Mouse (Mus musculus) thymus, postnatal 4 days (tissue): ENCODE data around the gene Srrm3.

Experiments
- DNase-seq: peaks from one replicate; pipeline ENCODE4 v3.0.0; 2021

Gene Srrm3

DNA sequence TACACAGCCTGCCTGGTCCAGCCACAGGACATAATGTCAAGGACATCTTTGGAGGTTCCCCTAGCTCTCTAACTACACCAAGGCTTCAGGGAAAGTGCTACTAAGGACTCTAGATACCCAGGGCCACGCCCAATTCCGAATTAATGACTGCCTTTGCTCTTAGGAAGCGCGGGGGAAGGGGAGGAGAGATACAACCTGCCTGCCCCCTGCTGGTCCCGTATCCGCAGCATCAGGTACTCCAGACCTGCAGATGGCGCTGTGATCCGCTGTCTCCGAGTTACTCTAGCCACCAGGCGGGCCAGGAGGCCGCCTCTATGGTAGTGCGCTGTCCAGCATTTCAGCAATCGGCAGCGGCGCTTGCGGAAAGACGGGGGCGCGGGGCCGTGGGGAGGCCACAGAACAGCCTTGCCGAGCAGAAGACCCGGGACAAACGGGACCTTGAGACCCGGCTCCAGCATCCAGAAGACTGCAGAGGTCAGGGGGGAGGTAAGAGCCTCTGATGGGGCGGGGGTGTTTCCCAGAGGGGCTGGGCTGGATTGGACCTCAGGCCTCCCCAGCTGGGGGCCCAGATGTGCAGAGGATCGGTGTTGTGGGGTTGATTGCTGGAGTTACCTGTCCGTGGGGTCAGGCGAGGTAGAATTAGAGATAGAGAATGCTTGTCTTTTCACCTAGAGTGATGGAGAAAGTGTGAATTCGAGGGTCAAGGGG is at the start of gene Srrm3:
Gene Srrm3, plus strand, starts transcription at position 336 of the 708 bp plus-strand sequence.
- peak; percentile 97 for DNase-seq

DNA sequence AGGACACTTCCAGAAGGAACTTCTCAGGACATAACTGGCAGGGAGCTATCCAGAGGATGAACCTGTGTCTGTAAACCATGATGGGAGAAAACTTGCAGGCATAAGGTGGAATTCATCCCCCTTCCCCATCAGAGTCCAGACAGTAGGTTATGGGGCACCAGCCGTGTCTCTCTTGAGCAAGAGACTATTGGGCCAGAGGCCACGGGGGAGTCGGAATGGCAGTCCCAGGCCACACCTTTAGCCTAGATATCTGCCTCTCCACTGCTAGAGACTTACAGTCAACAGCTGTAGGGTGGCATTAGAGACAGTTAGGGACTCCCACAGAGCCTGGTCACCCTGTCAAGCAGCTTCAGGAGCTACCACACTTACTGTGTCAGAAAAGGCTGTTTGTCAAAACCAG is 44.8 kb upstream of the Srrm3 start:
- DNase-seq: no peak

DNA sequence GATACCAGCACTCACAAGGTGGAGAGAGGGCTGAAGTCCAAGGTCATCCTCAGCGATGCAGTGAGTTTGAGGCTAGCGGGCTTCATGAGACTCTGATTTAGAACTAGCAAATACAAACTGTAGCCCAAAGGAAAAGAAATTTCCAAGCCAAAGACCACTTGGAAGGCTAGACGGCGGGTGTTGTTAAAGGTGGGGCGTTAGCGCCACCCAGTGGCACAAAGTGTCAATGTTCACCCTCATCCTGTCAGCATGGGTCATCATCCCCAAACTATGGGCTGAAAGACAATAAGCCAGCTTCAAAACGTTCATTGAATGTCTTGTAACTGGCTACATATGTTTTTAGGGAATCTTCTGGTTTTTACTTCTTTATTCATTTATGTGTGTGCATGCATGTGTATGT is 43.2 kb upstream of the Srrm3 start:
- DNase-seq: peak; percentile 83

DNA sequence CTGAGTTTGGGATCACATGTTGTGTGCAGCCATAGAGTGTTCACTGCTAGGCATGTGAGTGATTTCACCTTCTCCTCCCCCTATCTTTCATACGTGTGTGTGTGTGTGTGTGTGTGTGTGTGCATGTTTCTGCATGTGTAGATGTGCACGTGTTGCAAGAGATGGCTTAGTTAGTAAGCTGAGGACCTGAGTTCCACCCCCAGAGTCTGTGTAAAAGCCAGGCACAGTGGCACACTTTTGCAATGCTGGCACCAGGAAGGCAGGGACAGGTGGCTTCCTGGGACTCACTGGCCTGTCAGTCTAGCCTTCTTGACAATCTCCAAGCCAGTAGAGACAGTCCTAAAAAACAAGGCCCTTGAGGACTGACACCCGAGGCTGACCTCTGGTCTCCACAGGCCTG is 41.7 kb upstream of the Srrm3 start:
- DNase-seq: no peak

DNA sequence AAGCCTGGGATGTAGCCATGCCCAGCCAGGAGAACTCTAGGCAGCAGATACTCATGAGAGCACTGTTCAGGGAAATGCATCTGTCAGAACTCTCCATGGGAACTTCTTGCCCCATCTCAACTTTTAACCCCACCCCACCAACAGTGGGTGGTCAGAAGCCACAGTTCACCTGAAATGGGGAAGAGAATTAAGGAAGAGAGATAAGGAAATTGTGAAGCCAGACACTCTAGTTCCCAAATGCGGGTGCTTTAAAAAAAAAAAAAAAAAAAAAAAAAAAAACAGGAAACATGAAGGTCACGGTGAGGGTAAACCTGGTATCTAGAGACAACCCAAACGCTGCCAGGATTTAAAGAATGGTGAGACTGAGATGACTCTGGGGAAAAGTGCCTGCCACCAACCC is 34.2 kb upstream of the Srrm3 start:
- DNase-seq: no peak

DNA sequence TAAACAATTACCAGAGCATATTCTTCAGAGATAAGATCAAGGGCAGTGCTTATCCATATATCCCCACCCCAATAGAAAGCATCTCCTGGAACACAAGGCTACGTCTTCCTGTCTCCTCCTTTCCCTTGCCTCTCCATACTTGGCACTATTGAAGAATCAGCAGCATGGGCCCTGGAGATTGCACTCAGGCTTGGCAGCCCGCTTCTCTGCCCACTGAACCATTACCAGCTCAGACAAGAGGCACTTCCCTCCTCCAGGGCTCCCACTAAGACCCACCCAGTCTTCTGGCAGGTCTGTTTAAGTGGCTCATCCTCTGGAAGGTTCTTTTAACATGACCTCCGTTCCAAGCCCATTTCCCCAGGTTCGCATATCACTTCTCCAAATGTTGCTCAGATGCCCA is 30.1 kb upstream of the Srrm3 start:
- no peak for DNase-seq

DNA sequence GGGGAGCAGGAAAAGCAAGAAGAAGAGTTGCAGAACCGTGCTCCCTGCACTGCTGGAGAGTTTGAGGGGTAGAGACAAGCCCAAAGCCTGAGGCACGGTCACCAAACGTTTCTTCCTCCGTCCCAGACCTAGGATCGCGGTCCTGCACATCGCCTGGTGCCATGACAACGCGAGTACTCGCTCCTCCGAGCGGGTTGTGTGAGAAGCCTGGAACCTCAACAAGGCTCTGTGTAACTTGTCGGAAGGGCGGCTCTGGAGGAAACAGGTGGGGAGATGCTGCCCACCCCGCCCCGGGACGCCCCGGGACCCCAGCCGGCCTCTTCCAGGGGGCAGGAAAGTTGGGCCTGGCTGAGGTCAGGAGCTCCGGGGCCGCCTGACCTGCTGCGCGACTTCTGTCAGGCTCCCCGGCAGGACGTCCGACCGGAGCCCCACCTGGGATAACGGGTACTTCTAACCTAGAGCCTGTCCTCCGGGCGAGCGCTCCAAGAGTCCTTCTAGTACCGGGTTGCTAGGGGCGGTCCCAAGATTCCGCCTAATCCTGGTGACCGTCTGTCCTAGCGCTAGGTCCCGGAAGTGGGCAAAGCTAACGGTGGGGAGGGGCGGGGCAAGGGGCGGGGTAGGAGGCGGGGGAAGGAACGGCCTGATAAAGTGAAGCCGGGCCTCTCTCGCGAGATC is 28.8 kb upstream of the Srrm3 start, which contains the start of gene Styxl1:
Gene Styxl1, minus strand, starts transcription at position 590 of the 675 bp plus-strand sequence.
- no peak for DNase-seq

DNA sequence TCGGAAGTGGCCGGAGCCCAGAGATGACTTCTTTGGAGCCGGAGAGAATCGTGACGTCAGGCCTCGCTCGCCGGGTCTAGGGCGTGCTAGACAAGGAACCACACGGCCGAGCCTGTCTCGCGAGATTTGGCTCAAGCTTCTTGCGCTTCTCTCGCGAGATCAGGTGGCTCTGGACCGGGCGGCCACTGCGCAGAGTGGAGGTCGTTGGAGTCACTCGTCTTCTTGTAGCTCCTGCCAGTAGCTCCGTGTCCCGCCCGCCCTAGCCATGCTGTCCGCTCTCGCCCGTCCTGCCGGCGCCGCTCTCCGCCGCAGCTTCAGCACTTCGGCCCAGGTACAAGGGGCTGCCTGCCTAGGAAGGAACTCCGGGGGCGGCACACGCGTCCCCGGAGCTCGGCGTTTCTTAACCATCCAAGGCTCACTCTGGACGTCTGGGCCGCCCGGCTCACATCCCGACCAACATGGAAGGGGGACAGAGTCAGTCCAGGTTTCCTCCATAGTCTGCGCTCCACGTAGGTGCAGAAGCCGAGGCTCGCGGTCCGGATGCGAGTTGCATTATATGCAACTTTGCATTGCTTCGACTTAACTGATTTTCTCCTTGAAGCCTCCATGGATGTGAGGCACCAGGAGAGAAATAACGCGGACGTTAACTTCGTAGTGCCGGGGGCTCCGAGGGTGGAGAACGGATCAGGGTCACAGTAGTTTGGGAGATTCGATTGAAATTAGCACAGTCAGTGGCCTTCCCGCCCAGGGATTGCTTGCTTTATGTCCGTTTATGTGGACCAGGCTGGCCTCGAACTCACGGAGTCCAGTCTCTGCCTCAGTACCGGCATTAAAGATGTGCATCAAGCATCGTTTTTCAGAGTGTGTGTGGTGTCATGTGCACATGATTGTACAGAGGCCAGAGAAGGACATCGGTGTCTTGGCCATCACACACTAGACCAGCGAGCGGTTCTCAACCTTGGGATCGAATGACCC is 27.9 kb upstream of the Srrm3 start, which contains the start of gene Mdh2:
Gene Mdh2, plus strand, starts transcription at position 10 of the 975 bp plus-strand sequence.
- peak; percentile 99 for DNase-seq

DNA sequence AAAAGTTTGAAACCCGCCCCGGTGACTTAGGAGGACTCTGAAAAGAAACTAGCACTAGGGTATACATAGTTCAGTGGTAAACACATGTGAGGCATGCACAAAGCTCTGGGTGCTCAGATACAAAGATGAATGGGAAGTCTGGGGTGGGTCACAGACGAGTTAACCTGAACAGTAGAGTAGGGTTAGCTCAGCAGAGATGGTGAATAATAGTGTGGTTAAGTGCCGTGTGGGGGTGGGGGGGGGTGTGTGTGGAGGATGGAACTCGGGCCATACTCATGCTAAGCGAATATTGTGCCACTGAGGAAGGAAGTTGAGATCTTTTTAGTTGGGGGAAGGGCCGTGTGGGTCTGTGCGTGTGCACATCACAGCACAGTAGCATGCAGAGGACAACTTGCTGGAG is 26.4 kb upstream of the Srrm3 start:
- no peak for DNase-seq

DNA sequence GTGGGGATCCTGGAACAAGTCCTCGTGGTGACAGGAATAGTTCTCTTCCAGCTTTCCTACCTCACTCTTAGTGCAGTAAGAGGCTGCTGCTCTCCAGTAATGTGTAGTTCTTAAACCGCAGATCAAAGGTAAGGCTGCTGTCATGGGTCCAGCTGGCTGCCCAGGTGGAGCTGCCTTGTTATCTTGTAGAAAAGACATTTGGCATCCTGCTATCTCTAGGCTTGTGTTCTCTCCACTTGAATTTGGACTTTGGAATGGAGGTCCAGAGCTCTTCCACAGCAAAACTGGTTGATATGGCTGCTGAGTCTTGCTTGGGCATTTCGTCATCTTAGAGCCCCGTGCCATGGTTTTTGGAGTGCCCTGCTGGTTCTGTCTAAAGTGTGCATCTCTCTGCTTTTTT is 23.8 kb upstream of the Srrm3 start:
- DNase-seq: no peak

DNA sequence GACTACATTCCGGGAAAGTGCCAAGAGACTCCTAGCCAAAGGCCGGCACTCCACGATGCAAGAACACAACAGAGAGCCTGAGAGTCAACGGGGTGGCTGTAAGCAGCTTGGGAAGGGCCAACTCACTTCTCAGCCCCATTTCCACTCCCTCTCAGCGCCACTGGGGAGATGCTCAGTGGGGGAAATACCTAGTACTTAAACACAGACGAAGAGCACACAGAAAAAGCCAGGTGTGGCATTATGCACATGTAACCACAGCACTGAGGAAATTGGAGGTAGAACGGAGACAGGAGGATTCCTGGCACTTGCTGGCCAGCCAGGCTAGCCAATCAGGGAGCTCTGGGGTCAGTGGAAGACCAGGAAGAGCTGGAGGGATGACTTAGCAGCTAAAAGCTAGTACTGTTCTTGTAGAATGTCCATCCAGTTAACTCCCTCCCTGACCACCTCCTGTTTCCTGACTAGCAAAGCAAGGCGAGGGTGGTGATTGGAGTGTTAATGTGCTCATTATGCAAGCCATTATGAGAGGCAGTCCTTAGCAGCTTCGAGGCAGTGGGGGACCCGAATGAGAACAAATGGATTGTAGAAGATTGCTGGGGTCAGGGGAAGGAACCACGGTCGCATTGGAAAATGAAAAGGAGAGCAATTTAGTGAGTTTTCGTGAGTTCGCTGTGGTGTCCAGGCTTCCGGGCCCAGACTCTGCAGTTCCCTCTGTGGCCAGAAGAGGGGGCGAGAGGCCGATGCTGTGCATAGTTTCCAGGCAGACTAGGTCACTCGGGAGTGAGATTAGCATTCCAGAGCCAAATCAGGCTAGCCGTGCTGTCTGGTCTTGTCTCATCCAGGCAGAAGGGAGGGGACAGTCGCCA is 12.5 kb upstream of the Srrm3 start:
- DNase-seq: peak; percentile 90

DNA sequence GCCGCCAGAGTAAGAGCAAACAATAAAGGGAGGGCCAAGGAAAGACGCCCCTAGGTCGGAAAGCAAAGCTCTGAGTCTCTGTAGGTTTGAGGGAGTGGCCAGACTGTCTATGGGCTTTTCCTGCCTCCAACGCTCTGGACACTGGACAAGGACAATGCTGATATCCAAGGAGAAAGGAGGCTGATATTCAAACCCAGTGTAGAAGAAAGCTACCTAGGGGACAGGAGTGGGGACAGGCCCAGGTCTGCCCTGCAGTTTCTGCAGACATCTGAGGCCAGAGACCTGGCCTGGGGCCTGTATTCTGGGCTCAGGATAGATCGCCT is 11.9 kb upstream of the Srrm3 start:
- no peak for DNase-seq

DNA sequence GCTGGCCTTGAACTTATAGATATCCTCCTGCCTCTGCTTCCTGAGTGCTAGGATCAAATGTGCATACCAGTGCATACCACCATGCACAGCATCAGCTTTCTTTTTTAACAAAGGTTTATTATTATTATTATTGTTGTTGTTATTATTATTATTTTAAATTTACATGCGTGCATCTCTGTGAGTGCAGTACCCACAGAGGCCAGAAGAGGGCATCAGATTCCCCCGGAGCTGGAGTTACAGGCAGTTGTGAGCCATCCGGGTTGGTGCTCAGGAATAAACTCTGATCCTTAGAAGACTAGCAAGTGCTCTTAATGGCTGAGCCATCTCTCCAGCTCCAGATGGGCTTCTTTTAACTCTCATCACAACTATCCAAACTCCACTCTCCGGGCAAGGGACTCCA is 6.9 kb upstream of the Srrm3 start:
- peak; percentile 56 for DNase-seq

DNA sequence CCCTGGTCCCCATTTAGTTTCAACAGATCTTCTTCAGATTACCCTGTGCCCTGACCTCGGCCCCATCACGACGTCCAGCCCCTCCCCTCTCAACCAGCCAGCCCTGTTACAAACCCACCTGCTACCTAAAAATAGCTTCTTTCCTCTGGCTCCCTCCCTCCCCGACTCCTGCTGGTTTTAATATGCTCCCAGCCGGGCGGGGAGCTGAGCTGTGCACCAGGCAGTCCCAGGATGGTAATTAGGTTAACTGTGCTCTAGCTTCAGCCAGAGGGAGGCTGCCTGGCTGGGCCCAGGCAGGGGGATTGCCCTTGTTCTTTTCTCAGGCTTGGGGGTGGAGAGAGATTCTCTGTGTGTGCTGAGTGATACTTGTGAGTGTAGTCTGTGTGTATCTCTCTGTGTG is 5.8 kb upstream of the Srrm3 start:
- no peak for DNase-seq

DNA sequence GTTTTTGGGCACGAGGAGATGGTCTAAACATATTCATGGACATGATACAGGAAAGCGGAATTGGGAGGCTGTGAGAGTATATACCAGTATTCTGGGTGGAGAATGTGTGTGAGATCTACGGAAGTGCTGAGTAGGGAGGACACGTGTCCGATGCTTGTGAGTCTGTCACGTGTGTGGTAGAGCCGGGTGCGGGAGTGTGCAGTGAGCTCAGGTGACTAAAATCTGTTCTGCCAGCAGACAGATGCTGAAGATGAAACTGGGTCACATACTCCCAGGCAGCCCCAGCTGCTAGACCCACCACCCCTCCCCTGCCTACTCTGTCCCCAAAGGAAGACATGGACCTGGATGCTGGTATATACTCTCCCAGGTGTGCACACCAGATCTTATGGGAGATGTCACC is 4.0 kb upstream of the Srrm3 start:
- DNase-seq: no peak

DNA sequence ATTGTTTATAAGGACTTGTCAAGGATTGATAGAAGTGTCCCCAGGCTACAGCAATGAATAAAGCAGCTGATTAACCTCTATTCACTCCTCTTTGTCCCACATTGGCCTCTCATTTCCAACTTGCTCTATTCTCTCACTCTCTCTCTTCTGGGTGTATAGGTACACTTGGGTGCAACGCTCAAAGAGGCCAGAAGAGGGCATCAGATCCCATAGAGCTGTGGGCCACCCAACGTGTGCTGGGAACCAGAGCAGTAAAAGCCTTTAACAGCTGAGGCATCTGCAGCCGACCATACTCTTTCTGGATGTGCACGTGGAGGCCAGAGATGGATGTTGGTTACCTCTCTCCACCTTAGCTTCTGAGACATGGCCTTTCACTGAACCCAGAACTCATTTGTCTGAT is 3.6 kb upstream of the Srrm3 start:
- peak; percentile 35 for DNase-seq

DNA sequence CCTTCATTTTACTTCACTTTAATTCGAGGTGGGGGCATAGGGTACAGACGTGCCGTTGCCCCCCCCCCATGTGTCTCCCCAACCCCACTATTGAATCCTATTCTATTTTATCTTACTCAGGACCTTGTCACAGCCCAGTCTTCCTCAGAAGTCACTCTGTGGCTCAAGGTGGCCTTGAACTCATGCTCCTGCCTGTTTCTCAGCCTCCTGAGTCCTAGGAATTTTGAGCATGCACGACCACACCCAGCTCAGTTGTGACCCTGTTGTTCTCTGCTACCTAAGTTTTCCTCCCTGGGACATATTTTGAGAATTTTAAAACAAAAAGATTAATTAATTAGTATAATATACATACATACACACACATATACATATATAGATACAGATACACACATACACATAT is 3.0 kb upstream of the Srrm3 start:
- DNase-seq: no peak

DNA sequence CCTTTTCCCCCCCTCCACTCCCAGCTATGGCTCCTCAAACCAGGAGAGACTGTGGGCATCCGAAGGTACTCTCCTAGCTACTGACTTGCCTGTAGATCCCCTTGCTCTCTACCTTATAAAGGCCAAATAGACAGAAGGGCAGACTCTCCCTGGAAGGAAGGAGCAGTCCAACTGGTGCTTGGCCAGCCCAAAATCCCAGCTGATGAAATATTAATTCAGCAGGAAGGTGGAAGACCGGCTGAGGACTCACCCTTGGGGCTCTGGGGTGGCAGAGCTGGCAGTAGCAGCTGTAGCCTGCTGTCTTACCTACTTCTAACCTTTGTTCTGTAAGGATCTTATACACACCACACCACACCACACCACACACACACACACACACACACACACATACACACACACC is 2.0 kb upstream of the Srrm3 start:
- no peak for DNase-seq

DNA sequence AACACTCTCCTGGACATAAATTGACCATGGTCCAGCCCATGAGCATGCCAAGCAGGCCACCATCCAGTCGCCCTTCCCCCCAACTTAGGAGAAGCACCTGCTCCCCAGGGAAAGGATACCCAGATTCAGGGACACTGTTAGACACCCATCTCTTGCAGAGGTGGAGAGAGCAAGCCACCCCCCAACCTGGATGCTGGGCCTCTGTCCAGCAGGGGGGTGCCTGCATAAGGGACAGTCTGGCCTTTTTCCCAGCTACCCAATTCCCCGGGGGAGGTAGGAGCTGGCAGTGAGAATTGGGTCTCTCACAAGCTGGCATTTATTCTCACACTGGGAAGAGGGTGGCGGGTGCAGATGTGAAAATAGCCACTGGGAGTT is 560 bp downstream of the Srrm3 start:
- DNase-seq: no peak

DNA sequence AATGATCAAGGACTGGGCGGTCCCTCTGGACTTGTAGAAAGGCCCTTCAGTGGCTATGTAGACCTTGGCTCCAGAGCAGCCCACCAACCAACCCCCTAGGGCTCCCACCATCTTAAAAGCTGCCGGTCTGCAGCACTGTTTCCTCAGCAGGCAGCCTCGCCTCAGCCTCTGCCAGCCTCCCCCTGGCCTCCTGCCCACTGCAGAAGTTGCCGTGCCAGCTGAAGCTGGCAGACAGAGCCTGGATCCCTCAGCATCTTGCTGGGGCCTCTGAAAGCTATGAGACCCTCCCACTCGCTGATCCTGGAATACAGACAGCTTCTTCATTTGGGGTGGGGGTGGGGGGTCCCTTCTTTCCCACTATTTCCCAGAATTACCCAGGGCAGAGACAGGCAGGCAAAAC is 6.3 kb downstream of the Srrm3 start:
- no peak for DNase-seq

DNA sequence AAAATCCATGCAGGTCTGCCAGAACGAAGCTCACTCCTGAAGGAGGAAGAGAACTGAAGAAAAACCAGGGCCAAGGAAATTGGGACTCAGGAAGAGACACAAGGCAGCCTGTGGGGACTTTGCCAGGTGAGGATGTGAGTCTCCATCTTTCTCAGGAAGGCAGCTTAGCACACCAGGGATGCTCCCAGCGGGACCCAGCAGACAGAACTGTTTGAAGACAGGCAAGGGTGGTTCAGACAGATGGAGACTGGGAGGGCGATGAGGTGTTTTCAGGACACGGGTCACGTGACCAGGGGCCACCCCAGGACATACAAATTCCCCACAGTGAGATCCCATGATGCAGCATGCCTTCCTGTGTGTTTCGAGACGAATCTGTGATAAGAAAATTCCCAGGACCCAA is 11.8 kb downstream of the Srrm3 start:
- no peak for DNase-seq

DNA sequence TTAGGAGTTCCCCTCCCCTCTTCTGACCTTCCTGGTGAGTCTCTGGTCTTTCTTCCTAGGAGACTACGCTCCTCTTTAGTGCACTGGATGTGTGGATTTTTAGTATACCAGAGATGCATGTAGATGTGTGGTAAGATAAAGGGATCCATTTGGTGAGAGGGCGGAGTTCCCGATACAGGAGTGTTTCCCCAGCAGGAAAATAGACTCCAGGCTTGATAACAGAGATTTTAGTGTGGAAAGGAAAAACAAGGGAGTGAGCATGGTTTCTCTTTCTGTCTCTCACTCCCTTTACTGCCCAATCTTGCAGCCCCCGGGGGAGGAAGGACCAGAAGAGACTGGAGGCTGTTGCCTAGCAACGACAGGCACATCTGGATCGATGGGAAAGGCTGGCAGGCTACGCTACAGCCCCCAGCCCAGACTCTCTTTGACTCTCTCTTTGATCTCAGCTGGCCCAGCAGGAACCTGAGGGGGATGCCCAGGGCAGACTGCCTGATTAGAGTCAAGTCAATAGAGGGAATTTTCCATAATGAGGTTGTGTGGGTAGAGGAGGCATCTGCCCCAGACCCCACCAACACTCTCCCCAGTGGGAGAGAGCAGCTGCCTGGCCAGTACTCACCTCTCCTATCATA is 15.7 kb downstream of the Srrm3 start:
- DNase-seq: no peak
